Mouse (Mus musculus) B cell, adult 67 days (primary cell): ENCODE data around the gene Stk26. TPM values are rescaled to one million over a fixed set of nuclear protein-coding genes. Genes with fewer than 3 reads are reported as not detected.

Experiments
- total RNA-seq, 2 experiments: library from RNA; stranded (reverse); gene quantifications; 4 replicates each; pipeline ENCODE4 v1.2.4; 2023

Gene Stk26
- total RNA-seq, result 10 to 100 TPM; 42.6 to 45.9 TPM

DNA sequence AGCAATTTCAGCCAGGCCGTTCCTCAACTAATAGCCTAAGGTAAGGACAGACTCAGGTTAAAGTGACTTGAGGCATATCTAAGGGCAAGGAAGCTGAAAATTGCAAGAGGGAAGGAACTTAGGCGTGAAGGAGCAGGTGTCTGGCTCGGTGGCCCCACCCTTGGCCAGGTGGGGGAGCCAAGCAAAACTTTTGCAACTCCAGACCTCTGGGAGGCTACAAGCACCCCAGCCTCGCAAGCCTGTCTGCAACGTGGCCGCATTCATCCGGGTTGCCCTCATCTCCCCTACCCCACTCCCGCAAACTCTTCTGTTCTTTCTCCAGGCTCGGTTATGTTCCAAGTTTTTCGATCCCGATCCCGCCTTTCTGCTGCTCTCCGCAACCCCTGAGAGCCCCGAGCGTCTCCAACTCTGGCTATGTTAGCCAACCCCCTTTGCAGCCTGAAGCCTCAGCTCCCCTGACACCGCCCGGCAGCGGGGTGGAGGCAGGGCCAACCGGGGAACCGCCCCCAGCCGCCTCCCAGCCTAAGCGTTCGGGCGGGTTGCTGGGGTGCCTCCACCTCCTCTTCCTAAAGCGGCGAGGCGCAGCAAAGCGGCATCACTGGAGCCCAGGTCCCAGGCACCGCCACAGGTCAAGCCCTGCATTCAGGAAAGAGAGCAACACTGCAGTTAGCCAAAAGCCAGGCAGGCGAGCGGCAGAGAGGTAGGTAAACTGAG is at the start of gene Stk26:
Gene Stk26, plus strand, starts transcription at position 201 of the 714 bp plus-strand sequence.

DNA sequence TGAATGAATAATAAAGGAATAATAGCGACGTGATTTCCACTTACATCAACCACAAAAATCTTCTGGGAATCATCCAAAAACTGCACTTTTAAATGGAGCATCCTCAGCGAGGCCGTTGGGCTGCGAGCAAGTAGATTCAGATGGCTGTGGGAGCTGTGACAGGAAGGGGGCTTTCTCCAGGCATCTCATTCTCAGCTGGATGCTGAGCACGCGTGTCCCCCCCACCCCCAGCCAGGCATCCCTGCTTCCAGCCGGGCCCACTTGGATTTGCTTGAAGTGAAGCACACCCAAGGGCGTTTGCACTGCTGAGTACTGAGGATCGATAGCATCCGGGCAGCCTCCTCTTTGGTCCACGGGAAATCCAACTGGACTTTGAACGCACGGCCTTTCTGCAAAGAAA is 101.8 kb downstream of the Stk26 start, which contains the start of gene Frmd7:
Gene Frmd7, minus strand, starts transcription at position 101 of the 400 bp plus-strand sequence.

Other genes with a start within 250 kb of the Stk26 start
- gene Frmd7, start 101.7 kb downstream of the Stk26 start, total RNA-seq, result not detected
- gene Rap2c, start 177.0 kb downstream of the Stk26 start, total RNA-seq, result 10 to 100 TPM; 40.7 to 44.5 TPM